Mouse (Mus musculus): Measurements from ENCODE around the gene Cep78. TPM values are rescaled to one million over a fixed set of nuclear protein-coding genes. Genes with fewer than 3 reads are reported as not detected.

Gene Cep78
- polyA plus RNA-seq, 1 experiment = 1.9 TPM

GRCm38 (mm10) chr19:15948426-15948825 is 36.4 kb downstream of the Cep78 start:
- H3K4me3 ChIP-seq (ENCODE audit: extremely low read depth, insufficient read depth, insufficient read length) = no peak overlapping the region
- WGBS = 87% methylated on average over 7 of the region's 7 CpGs
- no peaks in the 10 kb centered on the region for H3K36me3 ChIP-seq (ENCODE audit: control insufficient read depth, insufficient read depth, low read length)
- H3K4me1 ChIP-seq (ENCODE audit: control insufficient read depth, insufficient read depth, insufficient read length) = no peaks in the 10 kb centered on the region
- DNase-seq (ENCODE audit: low read depth in 1 of 2, low spot score in 2 of 2) = no peak
- H3K27ac ChIP-seq (ENCODE audit: insufficient read depth, low read length) = no peak overlapping the region
- H3K27me3 ChIP-seq (ENCODE audit: control insufficient read depth, insufficient read depth, low read length) = no peaks in the 10 kb centered on the region
- no peak for TF ChIP-seq CTCF (IDR thresholded peaks at IDR 0.05; ENCODE audit: extremely low read depth, insufficient read depth, insufficient read length, insufficient replicate concordance)
- TF ChIP-seq POLR2A (IDR thresholded peaks at IDR 0.05; ENCODE audit: low read depth, low read length) = no peak

DNA sequence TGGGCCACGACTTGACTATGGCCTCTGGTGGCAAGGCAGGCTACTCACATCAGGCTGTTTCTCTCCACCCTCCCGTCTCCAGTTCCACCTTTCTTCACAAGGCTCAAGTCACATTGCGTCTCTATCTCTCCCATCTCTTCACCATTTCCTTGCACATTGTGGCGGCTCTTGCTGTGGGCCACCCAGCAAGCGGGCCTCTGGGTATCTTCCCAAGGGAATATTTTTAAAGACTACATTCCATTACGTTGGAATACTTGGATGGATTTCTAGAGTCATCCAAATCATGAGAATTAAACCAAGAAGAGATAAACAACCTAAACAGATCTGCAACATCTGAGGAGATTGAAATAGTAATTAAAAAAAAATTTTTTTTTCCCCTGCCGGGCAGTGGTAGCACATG is 37.6 kb downstream of the Cep78 start, which contains the start of gene Psat1:
TSS of gene Psat1 (minus strand) at position 101 of the 400 bp plus-strand sequence.
- no peak for TF ChIP-seq POLR2A (IDR thresholded peaks at IDR 0.05; ENCODE audit: low read depth, low read length)
- TF ChIP-seq CTCF (IDR thresholded peaks at IDR 0.05; ENCODE audit: extremely low read depth, insufficient read depth, insufficient read length, insufficient replicate concordance) = no peak
- 83% methylated on average over 7 of the region's 7 CpGs for WGBS
- H3K27ac ChIP-seq (ENCODE audit: insufficient read depth, low read length) = no peak within 1 kb of the TSS

DNA sequence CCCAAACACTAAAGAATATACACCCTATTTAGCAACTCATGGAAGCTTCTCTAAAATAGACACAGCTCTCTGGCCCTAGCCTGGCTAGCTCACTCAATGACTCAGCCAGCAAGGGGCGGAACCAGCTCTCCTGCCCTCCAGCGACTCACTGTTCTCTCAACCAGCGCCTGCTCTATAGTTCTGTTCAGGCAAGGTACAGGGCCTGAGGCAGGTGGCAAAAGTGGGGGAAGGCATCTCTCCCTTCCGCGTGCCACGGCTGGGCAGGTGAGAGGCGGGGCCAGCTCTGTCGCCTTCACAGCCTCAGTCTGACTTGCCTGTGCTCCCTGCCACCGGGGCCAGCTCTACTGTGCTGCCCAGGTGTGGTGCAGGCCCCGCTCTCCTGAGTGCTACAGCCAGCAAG is 38.1 kb downstream of the Cep78 start:
- DNase-seq (ENCODE audit: low read depth in 1 of 2, low spot score in 2 of 2) = no peak

More for the DNA sequence above, 37.6 kb downstream of the Cep78 start, which contains the start of gene Psat1:
- H3K36me3 ChIP-seq (ENCODE audit: control insufficient read depth, insufficient read depth, low read length) = no peaks in the 10 kb centered on the region
- no peaks in the 10 kb centered on the region for H3K27me3 ChIP-seq (ENCODE audit: control insufficient read depth, insufficient read depth, low read length)
- no peaks in the 10 kb centered on the region for H3K4me1 ChIP-seq (ENCODE audit: control insufficient read depth, insufficient read depth, insufficient read length)
- H3K4me3 ChIP-seq (ENCODE audit: extremely low read depth, insufficient read depth, insufficient read length) = no peak within 1 kb of the TSS
- DNase-seq (ENCODE audit: low read depth in 1 of 2, low spot score in 2 of 2) = no peak

DNA sequence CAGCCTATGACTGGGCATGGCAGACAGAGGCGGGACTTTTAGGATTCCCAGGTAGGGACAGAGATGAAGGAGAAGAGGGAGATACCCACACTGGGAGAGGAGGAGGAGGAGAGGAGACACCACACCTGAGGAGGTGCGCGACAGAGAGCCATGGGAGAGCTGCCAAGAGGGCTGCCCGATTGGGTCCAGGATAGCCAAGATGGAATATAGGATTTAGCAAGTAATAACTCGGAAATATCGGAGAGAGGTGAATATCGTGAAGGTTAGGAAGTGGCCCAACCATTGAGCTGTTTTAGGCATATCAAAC is 41.7 kb downstream of the Cep78 start:
- DNase-seq (ENCODE audit: low read depth in 1 of 2, low spot score in 2 of 2) = no peak
- Histone ChIP-seq H3K4me3 (ENCODE audit: extremely low read depth, insufficient read depth, insufficient read length) (no peak overlapping the region), H3K36me3 (ENCODE audit: control insufficient read depth, insufficient read depth, low read length) (no peaks in the 10 kb centered on the region), H3K27ac (ENCODE audit: insufficient read depth, low read length) (no peak overlapping the region), H3K4me1 (ENCODE audit: control insufficient read depth, insufficient read depth, insufficient read length) (no peaks in the 10 kb centered on the region), H3K27me3 (ENCODE audit: control insufficient read depth, insufficient read depth, low read length) (no peaks in the 10 kb centered on the region)
- 97% methylated on average over 7 of the region's 7 CpGs for WGBS
- no peak for TF ChIP-seq CTCF (IDR thresholded peaks at IDR 0.05; ENCODE audit: extremely low read depth, insufficient read depth, insufficient read length, insufficient replicate concordance)
- TF ChIP-seq POLR2A (IDR thresholded peaks at IDR 0.05; ENCODE audit: low read depth, low read length) = no peak

More for the DNA sequence above, 38.1 kb downstream of the Cep78 start:
- Histone ChIP-seq H3K4me3 (ENCODE audit: extremely low read depth, insufficient read depth, insufficient read length) (no peak overlapping the region), H3K27me3 (ENCODE audit: control insufficient read depth, insufficient read depth, low read length) (no peaks in the 10 kb centered on the region), H3K36me3 (ENCODE audit: control insufficient read depth, insufficient read depth, low read length) (no peaks in the 10 kb centered on the region), H3K4me1 (ENCODE audit: control insufficient read depth, insufficient read depth, insufficient read length) (no peaks in the 10 kb centered on the region), H3K27ac (ENCODE audit: insufficient read depth, low read length) (no peak overlapping the region)
- WGBS = 84% methylated on average over 10 of the region's 10 CpGs
- TF ChIP-seq POLR2A (IDR thresholded peaks at IDR 0.05; ENCODE audit: low read depth, low read length) (no peak), CTCF (IDR thresholded peaks at IDR 0.05; ENCODE audit: extremely low read depth, insufficient read depth, insufficient read length, insufficient replicate concordance) (no peak)

DNA sequence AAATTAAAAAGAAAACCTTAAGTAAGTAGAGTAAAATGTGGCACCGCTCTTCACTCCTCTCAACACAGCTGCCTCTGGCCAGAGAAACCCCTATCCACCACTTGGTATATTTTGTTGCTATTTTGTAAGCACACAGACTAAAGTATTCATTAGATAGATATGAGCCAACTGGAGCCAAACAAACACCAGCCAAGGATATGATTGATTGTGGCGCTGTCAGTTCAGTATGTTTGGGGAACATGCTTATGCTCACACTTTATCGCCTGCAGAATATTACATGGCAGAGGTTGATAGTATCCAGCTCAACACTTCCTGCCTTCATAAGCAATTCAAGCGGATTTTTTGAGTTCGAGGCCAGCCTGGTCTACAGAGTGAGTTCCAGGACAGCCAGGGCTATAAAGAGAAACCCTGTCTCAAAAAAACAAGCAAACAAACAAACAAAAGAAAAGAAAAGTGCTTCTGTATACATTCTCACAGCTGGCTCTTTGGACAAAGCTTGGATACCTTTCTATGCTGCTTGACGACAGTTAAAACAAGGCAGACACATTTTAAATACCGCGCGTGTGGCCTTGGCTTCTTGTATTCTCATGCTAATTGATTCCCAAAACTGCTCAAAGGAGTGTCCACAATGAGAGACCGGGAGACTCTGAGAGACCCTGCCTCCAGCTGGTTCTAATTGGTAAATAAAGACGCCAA is 42.2 kb downstream of the Cep78 start:
- no peaks in the 10 kb centered on the region for H3K27me3 ChIP-seq (ENCODE audit: control insufficient read depth, insufficient read depth, low read length)
- no peak overlapping the region for H3K4me3 ChIP-seq (ENCODE audit: extremely low read depth, insufficient read depth, insufficient read length)
- 88% methylated on average over 11 of the region's 11 CpGs for whole genome bisulfite sequencing
- no peaks in the 10 kb centered on the region for H3K36me3 ChIP-seq (ENCODE audit: control insufficient read depth, insufficient read depth, low read length)
- no peak overlapping the region for H3K27ac ChIP-seq (ENCODE audit: insufficient read depth, low read length)
- DNase-seq (ENCODE audit: low read depth in 1 of 2, low spot score in 2 of 2) = no peak
- TF ChIP-seq CTCF (IDR thresholded peaks at IDR 0.05; ENCODE audit: extremely low read depth, insufficient read depth, insufficient read length, insufficient replicate concordance) (no peak), POLR2A (IDR thresholded peaks at IDR 0.05; ENCODE audit: low read depth, low read length) (no peak)
- H3K4me1 ChIP-seq (ENCODE audit: control insufficient read depth, insufficient read depth, insufficient read length) = no peaks in the 10 kb centered on the region

DNA sequence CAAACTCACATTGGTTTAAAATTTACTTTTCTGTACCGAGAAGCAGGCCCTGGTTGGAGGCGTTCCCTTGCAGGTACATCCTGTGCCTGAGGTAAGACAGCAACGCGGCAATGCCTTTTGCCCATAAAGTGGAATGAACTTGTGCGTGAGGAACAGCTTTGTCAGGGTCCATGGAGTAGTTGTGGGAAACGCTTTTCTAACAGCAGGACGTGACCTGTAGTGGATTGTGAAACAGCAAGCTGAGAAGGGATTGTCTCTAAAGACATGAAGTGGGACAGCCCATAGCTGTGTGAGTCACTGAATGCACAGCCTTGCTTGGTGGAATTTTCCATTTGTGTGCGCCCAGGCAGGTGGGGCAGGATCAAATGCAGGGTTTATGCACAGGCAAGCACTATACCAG is 43.4 kb downstream of the Cep78 start:
- no peak overlapping the region for H3K4me3 ChIP-seq (ENCODE audit: extremely low read depth, insufficient read depth, insufficient read length)
- 89% methylated on average over 8 of the region's 8 CpGs for WGBS
- H3K27ac ChIP-seq (ENCODE audit: insufficient read depth, low read length) = no peak overlapping the region
- no peaks in the 10 kb centered on the region for H3K36me3 ChIP-seq (ENCODE audit: control insufficient read depth, insufficient read depth, low read length)
- no peak for DNase-seq (ENCODE audit: low read depth in 1 of 2, low spot score in 2 of 2)
- no peak for TF ChIP-seq POLR2A (IDR thresholded peaks at IDR 0.05; ENCODE audit: low read depth, low read length)
- no peak for TF ChIP-seq CTCF (IDR thresholded peaks at IDR 0.05; ENCODE audit: extremely low read depth, insufficient read depth, insufficient read length, insufficient replicate concordance)
- no peaks in the 10 kb centered on the region for H3K27me3 ChIP-seq (ENCODE audit: control insufficient read depth, insufficient read depth, low read length)
- H3K4me1 ChIP-seq (ENCODE audit: control insufficient read depth, insufficient read depth, insufficient read length) = no peaks in the 10 kb centered on the region

DNA sequence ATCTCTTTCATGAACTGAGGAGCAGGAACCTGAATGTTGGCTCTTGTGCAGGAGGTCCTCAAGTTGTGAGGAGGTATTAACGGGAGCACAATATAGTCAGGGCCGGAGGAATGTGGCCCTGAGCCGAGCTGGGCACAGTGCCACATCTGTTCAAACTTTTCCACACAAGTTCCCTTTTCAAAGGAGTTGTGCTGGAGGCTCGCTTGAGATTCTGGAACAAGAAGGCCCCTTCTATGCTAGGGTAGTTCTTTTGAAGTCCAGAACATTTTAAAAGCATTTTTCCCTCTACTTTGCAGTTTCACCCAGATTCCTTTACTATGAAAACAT is 59.1 kb downstream of the Cep78 start:
- Histone ChIP-seq H3K36me3 (ENCODE audit: control insufficient read depth, insufficient read depth, low read length) (no peaks in the 10 kb centered on the region), H3K4me3 (ENCODE audit: extremely low read depth, insufficient read depth, insufficient read length) (no peak overlapping the region), H3K4me1 (ENCODE audit: control insufficient read depth, insufficient read depth, insufficient read length) (no peaks in the 10 kb centered on the region; the same call in 1 of the 2 replicates), H3K27me3 (ENCODE audit: control insufficient read depth, insufficient read depth, low read length) (no peaks in the 10 kb centered on the region), H3K27ac (ENCODE audit: insufficient read depth, low read length) (no peak overlapping the region)
- no peak for DNase-seq (ENCODE audit: low read depth in 1 of 2, low spot score in 2 of 2)
- TF ChIP-seq POLR2A (IDR thresholded peaks at IDR 0.05; ENCODE audit: low read depth, low read length) = no peak
- TF ChIP-seq CTCF (IDR thresholded peaks at IDR 0.05; ENCODE audit: extremely low read depth, insufficient read depth, insufficient read length, insufficient replicate concordance) = no peak
- 41% methylated on average over 4 of the region's 4 CpGs for WGBS
